Comparison of ENCODE assay signal across 8 mouse cellular contexts in the genomic region with DNA sequence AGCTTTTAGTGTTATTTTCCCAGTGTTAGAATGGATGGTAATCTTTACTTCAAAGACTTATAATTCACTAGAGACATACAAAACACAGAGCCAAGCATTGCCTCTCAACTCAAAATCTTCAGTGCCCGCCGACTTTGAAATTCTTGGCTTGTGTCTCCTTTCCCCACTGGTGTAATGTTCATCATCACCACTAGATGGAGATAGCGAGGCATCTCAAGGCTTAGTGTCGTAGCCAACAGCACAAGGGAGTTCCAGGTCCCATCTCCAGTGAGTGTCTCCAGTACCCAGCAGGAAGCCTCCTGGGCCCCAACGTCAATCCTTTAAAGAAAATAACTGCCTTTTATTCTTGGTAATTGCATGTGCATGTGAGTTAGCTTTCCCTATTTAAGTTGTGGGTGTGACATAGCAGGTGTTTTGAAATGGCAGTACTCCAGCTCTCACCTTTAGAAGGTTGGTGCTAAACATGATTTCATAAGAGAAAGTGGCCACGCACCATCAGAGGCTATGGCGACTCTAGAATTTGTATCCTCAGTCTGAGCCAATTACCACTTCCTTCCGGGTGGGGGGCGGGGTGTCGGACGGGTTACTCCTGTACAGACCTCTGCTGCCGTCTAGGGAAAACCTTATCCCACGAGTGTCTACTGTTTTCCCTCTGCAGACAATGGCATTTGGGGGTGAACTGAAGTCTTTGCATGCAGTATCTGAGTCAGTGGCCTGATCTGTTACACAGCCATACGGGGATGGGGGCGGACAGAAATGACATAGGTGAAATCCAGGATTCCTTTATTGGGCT.
A peak's percentile ranks its signal among the peaks of the same experiment; 100 is the strongest.
DNase-seq lines count a peak whose midpoint lies in the region; ATAC-seq and TF ChIP-seq lines count a peak whose summit lies in the region.

No protein-coding gene starts in this region.

- DNase-seq in ES-CJ7 (ENCODE audit: low read depth, low spot score) = peak; percentile 84
- peak; percentile 52 for DNase-seq in forebrain, embryonic 10.5 days (ENCODE audit: extremely low spot score, low spot score)
- peak; percentile 71 for DNase-seq in heart, postnatal 0 days (ENCODE audit: low spot score)
- DNase-seq in layer of hippocampus, adult 2 months (ENCODE audit: low spot score in 2 of 2) = peak; percentile 70 to 77
- DNase-seq in lung, adult 2 months = peak; percentile 35
- peak; percentile 72 for DNase-seq in ovary, postnatal 14 days (ENCODE audit: low spot score)
- peak; percentile 73 for DNase-seq in thymus, postnatal 4 days

- no peaks in the 10 kb centered on the region for H3K36me3 ChIP-seq in forebrain, embryonic 10.5 days (replicated peaks)
- H3K36me3 ChIP-seq in heart, postnatal 0 days (replicated peaks; ENCODE audit: control insufficient read depth, insufficient read depth, low read length) = no peaks in the 10 kb centered on the region

- H3K4me1 ChIP-seq in bone marrow, adult 2 months (ENCODE audit: control insufficient read depth, insufficient read depth, low read length) = no peaks in the 10 kb centered on the region; the same call in 1 of the 2 replicates
- H3K4me1 ChIP-seq in forebrain, embryonic 10.5 days = peaks cover 11% of the 10 kb centered on the region
- H3K4me1 ChIP-seq in heart, postnatal 0 days (ENCODE audit: control insufficient read depth, insufficient read depth) = no peaks in the 10 kb centered on the region
- H3K4me1 ChIP-seq in lung, adult 2 months (ENCODE audit: control insufficient read depth, insufficient read depth, low read length) = no peaks in the 10 kb centered on the region

- H3K27ac ChIP-seq in bone marrow, adult 2 months (ENCODE audit: control insufficient read depth, insufficient read depth, low read depth, low read length, poor library complexity) = no peak overlapping the region
- no peak overlapping the region for H3K27ac ChIP-seq in forebrain, embryonic 10.5 days
- no peak overlapping the region for H3K27ac ChIP-seq in heart, postnatal 0 days (ENCODE audit: low read depth)
- no peak overlapping the region for H3K27ac ChIP-seq in layer of hippocampus, adult 2 months

- no peak overlapping the region for H3K9ac ChIP-seq in heart, postnatal 0 days (replicated peaks; ENCODE audit: low read depth, low read length)

- H3K27me3 ChIP-seq in forebrain, embryonic 10.5 days (ENCODE audit: poor library complexity, severe bottlenecking) = peaks cover 31% of the 10 kb centered on the region; the same call in 1 of the 2 replicates
- peaks cover 20% of the 10 kb centered on the region for H3K27me3 ChIP-seq in heart, postnatal 0 days (ENCODE audit: control insufficient read depth, insufficient read depth, low read length)

- no peak overlapping the region for H3K4me2 ChIP-seq in heart, postnatal 0 days (ENCODE audit: low read depth, low read length)

- H3K9me3 ChIP-seq in forebrain, embryonic 10.5 days = no peaks in the 10 kb centered on the region
- H3K9me3 ChIP-seq in heart, postnatal 0 days (replicated peaks; ENCODE audit: control insufficient read depth, low read length) = no peaks in the 10 kb centered on the region

- no peak for TF ChIP-seq EP300 in heart, postnatal 0 days (IDR thresholded peaks at IDR 0.05; ENCODE audit: low read depth)

- peak; percentile 32; the same call in 1 of the 2 replicates for ATAC-seq in heart, postnatal 0 days (ENCODE audit: insufficient read depth, low read depth)

- WGBS in bone marrow, adult 2 months = 8% methylated on average over 15 of the region's 15 CpGs
- 43% methylated on average over 15 of the region's 15 CpGs for WGBS in forebrain, embryonic 10.5 days
- WGBS in heart, postnatal 0 days = 29% methylated on average over 15 of the region's 15 CpGs
- 29% methylated on average over 15 of the region's 15 CpGs for WGBS in lung, adult 2 months

- peak; percentile 79 for TF ChIP-seq CTCF in bone marrow, adult 2 months (IDR thresholded peaks at IDR 0.05; ENCODE audit: control insufficient read depth, insufficient read depth, low read length)
- peak; percentile 93 for TF ChIP-seq CTCF in heart, postnatal 0 days (IDR thresholded peaks at IDR 0.05; ENCODE audit: low read depth)
- TF ChIP-seq CTCF in layer of hippocampus, adult 2 months (conservative IDR thresholded peaks at IDR 0.05) = peak; percentile 98; the same call in 1 of the 2 replicates
- TF ChIP-seq CTCF in lung, adult 2 months (IDR thresholded peaks at IDR 0.05; ENCODE audit: insufficient read depth, low read length) = peak; percentile 73

- no peak for TF ChIP-seq POLR2A in bone marrow, adult 2 months (IDR thresholded peaks at IDR 0.05; ENCODE audit: borderline replicate concordance, control insufficient read depth, low read depth, low read length)
- TF ChIP-seq POLR2A in lung, adult 2 months (IDR thresholded peaks at IDR 0.05; ENCODE audit: borderline replicate concordance, extremely low read depth, low read depth, low read length) = no peak

- H3K4me3 ChIP-seq in bone marrow, adult 2 months (replicated peaks; ENCODE audit: control insufficient read depth, low read depth, low read length) = no peak overlapping the region
- H3K4me3 ChIP-seq in forebrain, embryonic 10.5 days = no peak overlapping the region
- no peak overlapping the region for H3K4me3 ChIP-seq in heart, postnatal 0 days (ENCODE audit: low read depth, low read length)
- no peak overlapping the region for H3K4me3 ChIP-seq in layer of hippocampus, adult 2 months
- no peak overlapping the region for H3K4me3 ChIP-seq in lung, adult 2 months (replicated peaks; ENCODE audit: extremely low read depth, low read depth, low read length)
